Mouse (Mus musculus): Measurements from ENCODE around the gene Inka2.

Gene Inka2

DNA sequence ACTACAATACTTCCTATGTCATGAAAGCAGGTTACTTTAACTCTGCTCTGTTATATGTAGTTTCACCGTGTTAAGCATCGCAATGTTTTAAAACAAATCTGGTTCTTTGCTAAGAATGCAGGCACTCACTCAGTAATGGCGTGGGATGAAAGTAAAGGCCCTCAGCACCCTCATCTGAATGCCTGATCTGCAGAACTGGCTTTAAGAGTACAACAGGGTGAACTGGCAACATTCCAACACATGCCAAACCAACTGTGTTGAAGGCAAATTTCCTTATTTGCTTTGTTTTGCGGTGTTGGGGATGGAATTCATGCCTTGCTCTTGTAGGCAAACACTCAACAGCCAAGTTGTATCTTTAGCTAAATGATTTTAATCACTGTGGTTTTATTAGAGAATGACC is 29.1 kb downstream of the Inka2 start:
- no peak for DNase-seq

DNA sequence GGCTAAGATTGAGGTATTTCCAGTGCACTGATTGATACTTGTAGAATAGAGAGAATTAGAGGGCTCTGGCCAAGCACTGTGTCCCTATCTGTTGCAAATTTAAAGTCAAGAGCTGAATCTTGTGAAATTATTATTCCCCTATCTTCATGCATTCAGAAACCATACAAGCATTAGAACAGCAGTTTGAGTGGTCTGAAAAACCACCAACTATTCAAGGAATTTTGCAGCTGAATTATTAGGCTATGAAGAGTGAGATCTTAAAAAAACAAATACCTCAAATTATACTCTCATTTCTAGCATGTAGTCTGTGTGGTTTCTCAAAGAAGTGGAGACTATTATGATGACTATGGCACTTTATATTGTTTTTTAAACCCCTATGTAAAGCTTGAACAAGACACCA is 30.9 kb downstream of the Inka2 start:
- DNase-seq, result no peak

- no peak for DNase-seq
Observed at GRCm38 (mm10) chr3:105736148-105736547, 31.7 kb downstream of the Inka2 start.

DNA sequence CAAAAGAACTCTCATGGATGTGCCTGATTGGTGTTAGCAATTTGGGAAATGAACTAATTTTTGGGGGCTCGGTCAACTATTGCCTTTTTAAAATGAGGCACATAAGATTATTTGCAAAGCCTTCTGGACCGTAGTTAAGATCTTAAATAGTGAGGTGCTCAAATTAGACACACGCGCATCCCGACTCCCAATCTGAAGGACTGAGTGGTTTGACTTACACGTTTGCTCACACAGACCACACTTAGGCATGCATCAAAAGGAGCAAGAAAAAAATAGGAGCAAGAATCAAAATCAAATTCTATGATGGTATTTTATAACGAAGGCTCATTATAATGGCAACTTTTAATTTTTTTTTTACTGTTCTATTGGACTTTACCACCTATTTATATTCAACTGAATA is 32.7 kb downstream of the Inka2 start:
- DNase-seq, result no peak

- no peak for DNase-seq
Observed at GRCm38 (mm10) chr3:105737666-105738065, 33.3 kb downstream of the Inka2 start.

DNA sequence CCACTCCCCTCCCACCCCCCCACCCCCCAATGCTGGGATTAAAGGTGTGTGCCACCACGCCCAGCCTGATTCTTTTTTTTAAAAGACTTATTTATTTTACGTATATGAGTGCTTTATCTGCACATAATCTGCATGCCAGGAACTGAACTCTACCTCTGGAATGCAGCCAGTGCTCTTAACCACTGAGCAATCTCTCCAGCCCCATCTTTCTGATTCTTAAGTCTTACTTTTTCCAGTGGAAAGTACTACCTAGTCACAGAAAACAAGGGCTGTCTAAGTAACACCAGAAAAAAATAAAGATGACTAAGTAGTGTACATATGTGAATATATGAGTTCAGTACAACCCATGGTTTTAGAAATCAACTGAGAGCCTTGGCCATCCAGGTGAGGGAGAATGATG is 42.1 kb downstream of the Inka2 start:
- no peak for DNase-seq

DNA sequence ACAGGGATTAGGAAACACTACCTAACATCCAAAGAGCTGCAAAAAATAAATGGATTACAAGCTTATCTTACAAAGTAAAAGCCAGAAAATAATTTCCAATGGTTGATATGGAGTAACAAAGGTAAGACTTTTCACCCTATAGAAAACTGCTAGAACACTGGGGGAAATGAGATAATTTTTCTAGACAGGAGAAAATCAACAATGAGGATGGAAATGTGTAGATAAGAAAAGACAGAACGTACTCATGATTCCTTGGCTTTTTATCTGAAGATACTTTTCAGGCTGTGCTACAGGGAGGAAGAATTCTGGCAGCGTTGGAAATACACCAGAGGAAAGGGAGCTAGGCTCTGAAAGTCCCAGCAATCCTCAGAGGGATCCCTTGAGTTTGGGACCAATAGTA is 46.4 kb downstream of the Inka2 start:
- no peak for DNase-seq

DNA sequence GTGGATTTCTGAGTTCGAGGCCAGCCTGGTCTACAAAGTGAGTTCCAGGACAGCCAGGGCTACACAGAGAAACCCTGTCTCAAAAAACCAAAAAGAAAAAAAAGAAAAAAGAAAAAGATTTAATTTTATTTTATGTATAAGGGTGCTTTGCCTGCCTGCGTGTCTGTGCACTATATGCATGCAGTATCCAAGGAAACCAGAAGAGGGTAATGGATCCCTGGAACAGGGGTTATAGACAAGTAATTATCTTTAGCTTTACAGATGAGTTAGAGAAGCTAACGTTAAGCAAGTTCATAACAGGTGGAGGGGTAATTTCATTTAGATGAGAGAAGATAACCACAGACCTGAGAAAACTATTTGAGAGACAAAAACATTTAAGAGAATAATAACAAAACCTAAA is 49.8 kb downstream of the Inka2 start:
- DNase-seq, result no peak

- DNase-seq, result no peak
Observed at GRCm38 (mm10) chr3:105755123-105755522, 50.7 kb downstream of the Inka2 start.

DNA sequence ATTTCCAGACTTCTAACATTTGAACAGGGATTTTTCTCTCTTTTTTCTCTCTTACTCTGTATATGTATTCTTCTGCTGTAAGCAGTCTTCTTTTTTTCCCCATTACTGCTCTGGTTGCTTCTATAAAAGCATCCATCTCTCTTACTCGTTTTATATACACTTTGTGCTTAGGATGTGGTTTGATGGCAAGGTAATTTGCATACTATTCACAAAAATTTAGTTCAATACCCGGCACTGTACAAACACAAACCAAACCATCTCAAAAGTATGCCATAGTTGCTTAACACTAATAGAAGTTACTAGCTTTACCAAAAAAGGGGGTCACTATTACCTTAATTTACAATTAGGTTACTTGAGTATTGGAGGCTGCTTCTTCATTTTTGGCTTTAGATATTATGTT is 52.1 kb downstream of the Inka2 start:
- DNase-seq, result no peak

DNA sequence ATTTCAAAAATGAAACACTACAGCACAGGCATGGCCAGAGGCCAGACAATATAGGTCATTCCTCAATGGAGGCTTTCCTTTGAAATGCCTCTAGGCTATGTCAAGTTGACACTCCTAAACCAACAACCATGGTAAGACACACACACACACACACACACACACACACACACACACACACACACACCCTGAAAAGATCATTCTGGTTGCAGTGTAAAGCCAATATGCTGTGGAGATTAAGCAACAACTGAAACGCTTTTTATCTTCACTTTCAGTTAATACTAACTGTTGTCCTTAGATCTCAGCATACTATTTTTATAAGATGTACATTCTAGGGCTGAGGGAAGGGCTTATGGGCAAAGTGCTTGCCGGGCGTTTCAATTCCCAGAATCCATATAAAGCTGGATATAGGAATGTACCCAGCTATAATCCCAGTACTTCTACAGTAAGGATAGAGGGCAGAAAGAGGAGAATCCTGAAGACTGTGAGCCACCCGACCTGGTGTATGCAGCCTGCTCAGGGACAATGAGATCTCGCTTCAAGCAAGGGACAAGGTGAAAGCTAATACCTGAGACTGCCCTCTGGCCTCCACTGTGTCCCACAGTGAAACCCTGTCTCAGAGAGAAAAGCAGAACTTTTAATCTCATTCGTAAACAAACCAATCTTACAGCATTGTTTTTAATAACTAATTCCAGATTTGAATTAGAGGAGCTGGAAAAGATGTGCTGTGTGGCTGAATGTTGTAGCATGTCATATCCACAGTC is 53.1 kb downstream of the Inka2 start:
- no peak for DNase-seq

GRCm38 (mm10) chr3:105758098-105758497 is 53.7 kb downstream of the Inka2 start:
- DNase-seq, result no peak

DNA sequence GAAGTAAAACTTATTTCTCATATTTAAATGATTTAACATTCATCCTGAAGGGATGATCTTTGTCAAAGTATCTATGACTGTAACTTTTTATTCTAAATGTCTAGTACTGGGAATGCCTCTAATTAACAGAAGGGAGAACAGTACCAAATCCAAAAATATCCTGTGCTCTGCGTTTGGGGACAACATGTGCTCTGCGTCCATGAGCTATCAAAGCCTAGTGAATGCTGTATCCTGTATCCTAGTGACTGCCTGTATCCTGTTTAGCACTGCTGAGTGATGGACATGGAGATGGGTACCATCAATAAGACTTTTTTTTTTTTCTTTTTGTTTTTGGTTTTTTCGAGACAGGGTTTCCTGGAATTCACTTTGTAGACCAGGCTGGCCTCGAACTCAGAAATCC is 54.3 kb downstream of the Inka2 start:
- DNase-seq, result no peak

- DNase-seq, result no peak
Observed at GRCm38 (mm10) chr3:105760063-105760462, 55.7 kb downstream of the Inka2 start.

DNA sequence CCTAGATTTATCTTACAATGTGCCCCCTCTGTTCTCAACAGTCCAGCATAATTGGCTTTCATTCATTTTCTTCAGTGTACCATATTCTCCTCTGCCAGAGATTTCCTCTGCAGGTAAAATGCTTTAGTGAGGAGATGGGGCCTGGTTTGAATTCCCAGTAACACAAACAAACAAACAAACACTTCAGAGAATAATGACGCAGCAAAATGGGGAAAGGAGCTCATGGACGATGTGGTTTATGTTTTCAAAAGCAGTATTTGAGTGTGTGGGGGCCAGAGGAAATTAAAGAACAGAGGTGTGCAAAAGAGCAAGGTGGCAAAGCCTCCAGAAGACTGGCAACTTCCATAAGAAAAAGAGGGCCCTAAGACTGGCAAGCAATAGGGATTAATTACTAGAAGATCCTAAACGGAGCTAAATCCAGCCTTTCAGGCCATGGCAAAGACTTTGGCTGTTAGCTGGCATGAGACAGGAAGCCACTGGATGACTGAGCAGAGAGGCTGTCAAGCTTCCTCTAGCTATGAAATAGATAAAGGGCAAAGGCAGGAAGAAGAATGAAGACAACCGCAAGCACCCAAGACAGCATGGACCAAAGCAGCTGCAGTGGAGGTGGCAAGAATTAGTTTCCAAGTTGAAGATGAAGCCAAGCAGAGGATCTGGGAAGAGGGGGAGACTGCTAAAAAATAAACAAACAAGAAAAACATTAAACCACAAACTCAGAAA is 58.9 kb downstream of the Inka2 start:
- DNase-seq, result no peak

GRCm38 (mm10) chr3:105768529-105768928 is 64.1 kb downstream of the Inka2 start:
- no peak for DNase-seq

- no peak for DNase-seq
Observed at GRCm38 (mm10) chr3:105769380-105769779, 65.0 kb downstream of the Inka2 start.

Data from embryo, embryonic 11 days (tissue).